Mouse (Mus musculus) liver, postnatal 0 days (tissue): ENCODE results near the gene Pcnx2. TPM values are rescaled to one million over a fixed set of nuclear protein-coding genes. Genes with fewer than 3 reads are reported as not detected.

Source experiments
- ATAC-seq: fragments of 200-750 bp; cut with Nextera tagmentation; 2 replicates; pipeline ENCODE4 v1.8.0; 2017; ENCODE audit warnings: mild to moderate bottlenecking, moderate library complexity
- DNase-seq: peaks from one replicate; pipeline ENCODE4 v3.0.0-alpha.2; 2016
- H3K27ac ChIP-seq: fragments of 300-500 bp; sonication (generic); 2 replicates; pipeline ENCODE4 v1.5.1; 2014; ENCODE audit warnings: antibody characterized with exemption, moderate library complexity, mild to moderate bottlenecking, low read depth
- H3K27me3 ChIP-seq: fragments of 300-500 bp; sonication (generic); 2 replicates; pipeline ENCODE4 v1.6.1; 2014; ENCODE audit warnings: low read length, control low read depth, mixed read lengths; ENCODE audit not compliant: insufficient read depth
- H3K36me3 ChIP-seq: fragments of 300-500 bp; sonication (generic); replicated peaks from 2 replicates; pipeline ENCODE4 v1.6.1; 2014; ENCODE audit warnings: mild to moderate bottlenecking, control low read depth, low read length, moderate library complexity, mixed read lengths; ENCODE audit not compliant: insufficient read depth
- H3K4me1 ChIP-seq: fragments of 300-500 bp; sonication (generic); 2 replicates; pipeline ENCODE4 v1.6.1; 2014; ENCODE audit warnings: antibody characterized with exemption, mild to moderate bottlenecking, control low read depth; ENCODE audit not compliant: insufficient read depth
- H3K4me2 ChIP-seq: fragments of 300-500 bp; sonication (generic); 2 replicates; pipeline ENCODE4 v1.6.1; 2014; ENCODE audit warnings: low read depth, mild to moderate bottlenecking, low read length, moderate library complexity, mixed read lengths
- H3K4me3 ChIP-seq: fragments of 300-500 bp; sonication (generic); 2 replicates; pipeline ENCODE4 v1.5.1; 2014; ENCODE audit warnings: low read depth, low read length
- H3K9ac ChIP-seq: fragments of 300-500 bp; sonication (generic); replicated peaks from 2 replicates; pipeline ENCODE4 v1.6.1; 2014; ENCODE audit warnings: mild to moderate bottlenecking, moderate library complexity
- H3K9me3 ChIP-seq: fragments of 300-500 bp; sonication (generic); 2 replicates; pipeline ENCODE4 v1.6.1; 2016; ENCODE audit warnings: mild to moderate bottlenecking, control low read depth, low read length, mixed read lengths
- CTCF ChIP-seq: sonication (generic); IDR thresholded peaks from 2 replicates; pipeline ENCODE4 v1.5.1; 2016; ENCODE audit warnings: antibody characterized with exemption, low read depth
- EP300 ChIP-seq: IDR thresholded peaks from 2 replicates; pipeline ENCODE4 v1.6.1; 2016; ENCODE audit warnings: antibody characterized with exemption, low read depth, mild to moderate bottlenecking
- WGBS: fragments of 180-500 bp; shearing (Covaris S2); extraction: QIAGEN DNeasy Blood & Tissue Kit; methylation state at CpG from one replicate; pipeline ENCODE4 v1.1.7; 2014; ENCODE audit not compliant: insufficient replicate concordance; 5-methylcytosine and 5-hydroxymethylcytosine counted together
- polyA plus RNA-seq: library from polyadenylated mRNA; unstranded; fragments of >200 nt; fragmentation: Nextera tagmentation; extraction: Ambion mirVana; gene quantifications from 2 replicates; pipeline ENCODE4 v1.2.1, GENCODE M21; 2015

The Pcnx2 gene
- polyA plus RNA-seq, 1 experiment from 2014 or later = 0.04 TPM

DNA sequence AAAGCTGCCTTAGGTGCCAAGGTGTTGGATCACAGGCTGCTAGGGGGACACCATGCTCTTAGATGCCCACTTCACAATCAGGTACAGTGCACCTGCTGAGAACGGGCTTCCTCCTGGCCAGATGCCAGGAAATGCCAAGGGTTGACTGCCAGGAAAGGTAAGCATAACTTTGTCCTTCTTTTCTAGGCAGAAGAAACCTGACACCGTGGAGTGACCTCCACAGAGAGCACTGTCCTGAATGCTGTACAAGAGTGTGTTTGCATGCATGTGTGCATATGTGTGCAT is 24.9 kb downstream of the Pcnx2 start:
- no peaks in the 10 kb centered on the region for H3K9me3 ChIP-seq
- no peaks in the 10 kb centered on the region for H3K27me3 ChIP-seq
- no peak overlapping the region; the same call in 1 of the 2 replicates for H3K27ac ChIP-seq
- no peak overlapping the region for H3K4me3 ChIP-seq
- 59% methylated on average over 2 of the region's 2 CpGs for WGBS
- H3K4me1 ChIP-seq = no peaks in the 10 kb centered on the region
- no peak for ATAC-seq
- H3K9ac ChIP-seq = no peak overlapping the region
- TF ChIP-seq EP300 (no peak), CTCF (no peak)
- no peak for DNase-seq
- H3K36me3 ChIP-seq = no peaks in the 10 kb centered on the region
- H3K4me2 ChIP-seq = no peak overlapping the region

DNA sequence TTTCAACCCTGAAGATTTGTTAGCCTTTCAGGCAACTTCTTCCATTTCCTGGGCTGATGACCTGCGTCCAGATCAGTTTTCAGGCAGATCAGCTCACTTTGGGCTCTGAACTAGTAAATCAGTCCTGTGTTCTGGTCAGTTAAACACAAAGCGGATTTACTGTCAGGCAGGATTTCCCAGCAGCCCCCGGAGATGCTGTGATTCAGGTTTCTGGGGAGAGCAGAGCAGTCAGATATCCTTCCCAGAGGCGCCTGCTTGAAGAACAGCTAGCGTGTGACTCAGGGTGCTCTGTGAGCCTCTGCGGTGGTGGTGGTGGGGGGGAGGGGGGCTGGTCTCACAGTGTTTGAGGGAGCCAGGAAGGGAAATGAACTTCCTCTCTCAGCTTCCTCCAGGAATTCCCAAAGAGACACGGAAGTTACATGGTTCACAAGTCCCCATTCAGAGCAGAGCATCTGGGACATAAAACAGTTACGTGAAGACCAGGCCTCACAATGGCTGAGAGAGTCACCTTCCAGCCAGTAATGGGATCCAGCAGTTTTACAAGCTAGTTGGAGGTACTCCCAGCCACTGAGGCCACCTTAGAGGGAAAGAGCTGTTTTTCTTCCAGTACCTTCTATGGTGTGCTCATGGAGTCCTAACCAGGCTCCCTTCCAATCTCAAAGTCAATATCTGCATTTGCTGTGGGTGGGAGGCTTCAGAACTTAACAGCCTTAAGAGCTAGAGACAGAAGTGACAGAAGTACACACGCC is 25.4 kb downstream of the Pcnx2 start:
- no peak for DNase-seq
- WGBS = 59% methylated on average over 9 of the region's 9 CpGs

DNA sequence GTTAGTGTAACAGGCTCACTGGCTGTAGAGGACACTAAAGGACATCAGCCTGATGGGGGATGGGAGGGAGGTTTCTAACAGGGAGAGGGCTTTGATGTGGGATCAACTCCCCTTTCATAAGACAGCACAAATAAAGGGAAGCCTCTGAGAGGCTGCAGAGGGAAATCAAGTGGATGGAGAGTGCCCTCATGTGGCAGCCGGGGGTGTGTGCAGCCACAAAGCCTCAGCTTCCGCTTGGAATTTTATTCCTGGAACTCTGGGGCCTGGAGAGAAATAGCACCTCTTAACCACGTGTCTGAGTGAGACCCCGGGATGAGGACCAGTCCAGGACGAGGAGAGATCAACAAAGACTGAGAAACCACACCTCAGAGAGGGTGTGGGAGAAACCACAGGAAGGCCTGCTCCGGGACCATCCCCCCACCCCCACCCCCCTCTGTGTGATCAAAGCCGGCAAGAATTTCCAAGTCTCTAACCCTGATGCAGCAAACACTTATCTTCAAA is 27.2 kb downstream of the Pcnx2 start:
- ATAC-seq = peak; percentile 66
- no peak overlapping the region for H3K27ac ChIP-seq
- no peaks in the 10 kb centered on the region for H3K4me1 ChIP-seq
- H3K4me3 ChIP-seq = no peak overlapping the region
- DNase-seq = peak; percentile 65
- H3K27me3 ChIP-seq = no peaks in the 10 kb centered on the region
- WGBS = 2% methylated on average over 7 of the region's 7 CpGs
- H3K4me2 ChIP-seq = no peak overlapping the region; the same call in 1 of the 2 replicates
- H3K9ac ChIP-seq = no peak overlapping the region
- no peaks in the 10 kb centered on the region for H3K36me3 ChIP-seq
- H3K9me3 ChIP-seq = no peaks in the 10 kb centered on the region
- peak; percentile 86 for TF ChIP-seq CTCF
- no peak for TF ChIP-seq EP300

More for the DNA sequence above, 25.4 kb downstream of the Pcnx2 start:
- no peak overlapping the region for H3K4me2 ChIP-seq
- H3K4me3 ChIP-seq = no peak overlapping the region
- H3K4me1 ChIP-seq = no peaks in the 10 kb centered on the region
- TF ChIP-seq CTCF (no peak), EP300 (no peak)
- H3K27me3 ChIP-seq = no peaks in the 10 kb centered on the region
- H3K9ac ChIP-seq = no peak overlapping the region
- peak; percentile 47 for ATAC-seq
- H3K36me3 ChIP-seq = no peaks in the 10 kb centered on the region
- H3K27ac ChIP-seq = no peak overlapping the region; the same call in 1 of the 2 replicates
- no peaks in the 10 kb centered on the region for H3K9me3 ChIP-seq

DNA sequence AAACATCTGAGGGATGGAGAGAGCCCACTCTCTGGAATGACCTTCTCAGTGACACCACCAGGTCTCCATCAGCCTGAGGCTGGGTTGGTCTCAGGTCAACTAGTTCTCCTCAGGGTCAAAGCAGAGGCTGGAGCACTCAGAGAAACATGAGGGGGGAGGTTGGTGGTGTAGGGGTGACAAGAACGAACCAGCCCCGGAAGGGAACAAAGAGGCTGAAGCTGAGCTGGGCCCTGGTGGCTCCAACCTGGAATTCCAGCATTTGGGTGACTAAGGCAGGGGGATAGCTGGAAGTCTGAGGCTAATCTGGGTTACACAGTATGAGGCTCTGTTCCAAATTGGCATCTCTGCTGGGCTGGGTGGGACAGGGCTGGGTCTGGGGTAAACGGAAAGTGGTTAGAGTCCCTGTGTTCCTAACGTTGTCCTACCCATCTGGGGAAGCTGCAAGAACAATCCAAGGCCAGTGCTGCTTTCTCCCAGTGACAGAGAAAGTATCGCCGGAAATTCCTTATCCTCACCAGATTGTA is 27.9 kb downstream of the Pcnx2 start:
- no peak for TF ChIP-seq EP300
- TF ChIP-seq CTCF = no peak
- Histone ChIP-seq H3K9me3 (no peaks in the 10 kb centered on the region), H3K27me3 (no peaks in the 10 kb centered on the region), H3K9ac (no peak overlapping the region), H3K36me3 (no peaks in the 10 kb centered on the region), H3K4me2 (no peak overlapping the region), H3K4me1 (no peaks in the 10 kb centered on the region), H3K4me3 (no peak overlapping the region), H3K27ac (no peak overlapping the region)
- ATAC-seq (no peak), DNase-seq (no peak)
- 34% methylated on average over 6 of the region's 6 CpGs for WGBS

DNA sequence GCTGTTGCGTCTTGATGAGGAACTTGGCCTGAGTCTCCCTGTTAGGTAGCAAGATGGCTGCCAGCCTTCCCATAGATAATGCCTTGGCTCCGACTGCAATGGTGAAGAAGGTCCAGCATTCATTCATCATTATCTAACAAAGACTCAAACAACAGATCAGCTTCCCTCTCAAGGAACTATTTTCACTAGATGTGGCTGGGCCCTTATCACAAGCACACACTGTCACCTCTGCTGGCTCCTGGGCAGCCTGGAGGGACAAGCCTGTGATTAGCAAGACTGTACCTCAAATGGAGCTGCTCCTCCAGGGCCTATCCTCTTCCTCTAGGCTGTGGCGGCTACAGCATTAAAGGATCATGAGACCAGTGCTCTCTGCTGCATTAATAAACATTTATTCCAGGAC is 28.4 kb downstream of the Pcnx2 start:
- Histone ChIP-seq H3K4me1 (no peaks in the 10 kb centered on the region), H3K4me3 (no peak overlapping the region), H3K27me3 (no peaks in the 10 kb centered on the region), H3K36me3 (no peaks in the 10 kb centered on the region), H3K9me3 (no peaks in the 10 kb centered on the region), H3K4me2 (no peak overlapping the region), H3K9ac (no peak overlapping the region), H3K27ac (no peak overlapping the region)
- no peak for TF ChIP-seq CTCF
- peak; percentile 27; the same call in 1 of the 2 replicates for TF ChIP-seq EP300
- 55% methylated on average over 3 of the region's 3 CpGs for WGBS
- ATAC-seq (peak; percentile 58), DNase-seq (no peak)

DNA sequence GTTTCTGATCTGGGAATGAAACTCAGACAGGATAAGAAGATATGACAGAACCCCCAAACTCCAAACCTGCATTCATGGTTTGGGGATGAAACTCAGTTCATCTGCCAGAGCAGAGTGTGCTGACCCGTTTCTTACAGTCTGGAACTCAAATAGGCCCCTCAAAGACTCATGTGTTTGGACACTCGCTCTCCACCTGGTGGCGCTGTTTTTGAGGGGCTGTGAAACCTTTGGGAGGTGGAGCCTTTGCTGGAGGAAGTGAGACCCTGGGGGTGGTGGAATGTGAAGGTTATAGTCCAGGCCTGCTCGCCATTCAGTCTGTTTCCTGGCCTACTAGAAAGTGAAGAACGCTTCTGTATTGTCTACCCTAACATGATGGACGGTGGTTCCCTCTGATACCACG is 29.6 kb downstream of the Pcnx2 start:
- Histone ChIP-seq H3K9me3 (no peaks in the 10 kb centered on the region), H3K4me3 (no peak overlapping the region), H3K4me1 (no peaks in the 10 kb centered on the region), H3K9ac (no peak overlapping the region), H3K27ac (no peak overlapping the region), H3K27me3 (no peaks in the 10 kb centered on the region), H3K36me3 (no peaks in the 10 kb centered on the region), H3K4me2 (no peak overlapping the region)
- no peak for DNase-seq
- ATAC-seq = no peak
- TF ChIP-seq EP300 (no peak), CTCF (peak; percentile 36; the same call in 1 of the 2 replicates)
- 53% methylated on average over 7 of the region's 7 CpGs for WGBS
